Mouse (Mus musculus) gastrocnemius, postnatal 10 days (tissue): Measurements from ENCODE around the gene Frmd6. TPM values are rescaled to one million over a fixed set of nuclear protein-coding genes. Genes with fewer than 3 reads are reported as not detected.
A peak's percentile ranks its signal among the peaks of the same experiment; 100 is the strongest.

Experiments used
- DNase-seq: peaks from one replicate; pipeline ENCODE4 v3.0.0; 2021; ENCODE audit warnings: mixed read lengths
- total RNA-seq, 2 experiments: library from RNA; stranded (reverse); gene quantifications; 2 replicates each; pipeline ENCODE4 v1.2.3; 2021

The Frmd6 gene
- total RNA-seq, 2 experiments from 2014 or later, result 27.4 to 34.5 TPM

GRCm38 (mm10) chr12:70897434-70897833 lies 72.1 kb downstream of the Frmd6 start:
- no peak for DNase-seq

GRCm38 (mm10) chr12:70898450-70898849 lies 73.1 kb downstream of the Frmd6 start:
- DNase-seq, result no peak

- no peak for DNase-seq
Measured at GRCm38 (mm10) chr12:70904471-70904870, 79.2 kb downstream of the Frmd6 start.

GRCm38 (mm10) chr12:70906867-70907266 lies 81.6 kb downstream of the Frmd6 start:
- no peak for DNase-seq

- DNase-seq, result no peak
Measured at GRCm38 (mm10) chr12:70907651-70908050, 82.3 kb downstream of the Frmd6 start.

GRCm38 (mm10) chr12:70908076-70908475 lies 82.8 kb downstream of the Frmd6 start:
- DNase-seq, result no peak

- DNase-seq, result peak; percentile 84
Measured at GRCm38 (mm10) chr12:70910241-70910720, 85.0 kb downstream of the Frmd6 start.

- peak; percentile 88 for DNase-seq
Measured at GRCm38 (mm10) chr12:70911029-70911428, 85.7 kb downstream of the Frmd6 start.

- no peak for DNase-seq
Measured at GRCm38 (mm10) chr12:70911676-70912379, 86.5 kb downstream of the Frmd6 start.

- peak; percentile 67 for DNase-seq
Measured at GRCm38 (mm10) chr12:70913429-70913828, 88.1 kb downstream of the Frmd6 start.

GRCm38 (mm10) chr12:70914387-70914786 lies 89.1 kb downstream of the Frmd6 start:
- peak; percentile 47 for DNase-seq

- DNase-seq, result no peak
Measured at GRCm38 (mm10) chr12:70929781-70930180, 104.5 kb downstream of the Frmd6 start.

GRCm38 (mm10) chr12:70937150-70937549 lies 111.8 kb downstream of the Frmd6 start:
- no peak for DNase-seq

GRCm38 (mm10) chr12:70937571-70938384 lies 112.5 kb downstream of the Frmd6 start, which contains the start of gene Actr10:
TSS of gene Actr10 (plus strand) at chr12:70937857.
- DNase-seq, result peak; percentile 95

- DNase-seq, result no peak
Measured at GRCm38 (mm10) chr12:70940806-70941205, 115.5 kb downstream of the Frmd6 start.

- no peak for DNase-seq
Measured at GRCm38 (mm10) chr12:70944181-70944580, 118.9 kb downstream of the Frmd6 start.

- DNase-seq, result no peak
Measured at GRCm38 (mm10) chr12:70946585-70947256, 121.4 kb downstream of the Frmd6 start.

Other genes starting within 250 kb of the Frmd6 start
- gene Actr10, start 112.3 kb downstream of the Frmd6 start, total RNA-seq, result 100 to 1,000 TPM; 126 to 127 TPM
- gene Psma3, start 149.1 kb downstream of the Frmd6 start, total RNA-seq, result 100 to 1,000 TPM; 464 to 488 TPM
- gene Arid4a, start 190.5 kb downstream of the Frmd6 start, total RNA-seq, result 10 to 100 TPM; 11.0 to 12.3 TPM